Mouse (Mus musculus): Measurements from ENCODE around the gene Srebf2. TPM values are rescaled to one million over a fixed set of nuclear protein-coding genes. Genes with fewer than 3 reads are reported as not detected.

Srebf2 gene
- total RNA-seq, 2 experiments from 2014 or later: 9.0 to 11.2 TPM

DNA sequence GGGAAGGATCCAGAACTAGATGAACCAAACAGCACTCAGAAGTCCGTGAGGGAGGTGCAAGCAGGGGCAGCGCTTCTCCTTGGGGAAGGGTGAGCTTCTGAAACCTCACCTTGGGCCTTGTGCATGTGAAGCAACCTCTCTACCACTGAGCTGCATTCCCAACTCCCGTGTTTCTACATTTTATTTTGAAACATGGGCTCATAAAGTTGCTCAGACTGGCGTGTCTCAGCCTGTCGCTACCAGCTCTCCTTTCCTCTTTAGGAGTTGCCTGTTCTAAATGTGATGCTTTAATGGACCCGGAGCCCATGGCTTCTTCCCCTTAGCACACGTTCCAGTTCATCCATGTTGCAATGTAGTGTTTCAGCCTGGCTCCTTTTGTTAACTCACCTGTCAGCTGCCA, 5.5 kb downstream of the Srebf2 start:
- no peak for ATAC-seq (replicated peaks; ENCODE audit: low FRiP score, poor library complexity, severe bottlenecking)

DNA sequence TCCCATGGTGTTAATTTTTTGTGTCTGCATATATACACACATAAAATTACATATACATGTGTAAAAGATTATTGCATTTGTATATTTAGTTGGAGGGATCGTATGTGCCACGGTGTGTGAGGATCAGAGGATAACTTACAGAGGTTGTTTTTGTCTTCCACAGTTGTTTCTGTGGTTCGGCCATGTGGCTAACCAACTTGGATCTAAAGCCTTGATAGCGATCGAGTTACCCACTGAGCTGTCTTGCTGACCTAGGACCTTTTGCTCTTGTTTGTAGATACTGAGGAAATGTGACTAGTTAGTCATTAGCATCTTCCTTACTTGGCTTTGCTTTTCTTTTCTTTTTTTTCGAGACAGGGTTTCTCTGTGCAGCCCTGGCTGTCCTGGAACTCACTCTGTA, 9.3 kb downstream of the Srebf2 start:
- ATAC-seq (replicated peaks; ENCODE audit: low FRiP score, poor library complexity, severe bottlenecking): no peak

DNA sequence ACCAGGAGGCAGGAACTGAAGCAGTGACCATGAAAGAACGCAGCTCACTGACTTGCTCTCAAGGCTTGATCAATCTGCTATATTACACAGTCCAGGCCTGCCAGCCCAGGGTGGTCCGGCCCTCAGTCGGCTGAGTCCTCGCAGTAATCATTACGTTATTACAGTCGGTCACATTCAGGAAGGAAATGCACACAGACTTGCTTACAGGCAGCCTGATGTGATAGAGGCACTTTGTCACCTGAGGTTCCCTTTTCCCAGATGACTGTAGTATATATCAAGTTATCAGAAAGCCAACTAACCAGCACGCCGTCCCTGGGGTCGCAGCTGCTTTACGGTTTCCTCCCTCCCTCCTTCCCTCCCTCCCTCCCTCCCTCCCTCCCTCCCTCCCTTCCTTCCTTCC, 9.9 kb downstream of the Srebf2 start:
- ATAC-seq (replicated peaks; ENCODE audit: low FRiP score, poor library complexity, severe bottlenecking): no peak

DNA sequence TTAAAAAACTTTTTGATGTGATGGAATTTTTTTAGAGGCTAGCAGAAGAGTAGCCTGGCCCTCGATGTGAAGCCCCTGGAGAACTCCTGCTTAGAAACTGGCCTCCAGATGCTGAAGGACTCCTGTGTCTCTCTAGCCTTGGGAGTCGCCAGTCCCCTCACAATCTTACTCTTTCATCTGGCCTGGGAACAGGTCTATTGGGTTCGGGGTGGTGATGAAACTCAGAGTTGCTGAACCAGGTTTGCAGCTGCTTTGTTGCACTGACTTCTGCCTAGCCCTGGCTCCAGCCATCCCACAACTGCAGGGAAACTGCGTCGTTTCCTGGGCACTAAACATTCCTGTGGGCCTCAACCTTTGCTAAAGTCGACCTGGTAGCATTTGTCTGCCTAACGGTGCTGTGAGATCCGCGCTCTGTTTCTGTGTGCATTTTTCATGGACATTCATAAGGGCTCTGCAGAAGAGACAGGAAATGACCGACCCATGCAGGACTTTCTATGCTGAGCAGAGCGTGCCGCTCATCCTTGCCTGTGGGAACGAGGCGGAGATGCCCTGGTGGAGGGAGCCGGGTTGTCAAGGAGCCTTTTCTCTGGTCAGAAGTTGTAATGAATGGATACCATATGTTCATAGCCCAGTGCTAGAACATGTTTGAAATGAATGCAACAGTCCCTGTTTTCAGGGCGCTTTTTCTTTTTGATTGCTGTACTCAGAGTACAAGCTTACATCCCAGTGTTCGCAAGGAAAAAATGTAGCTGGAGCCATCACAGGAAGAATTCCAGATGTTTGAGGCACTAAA, 11.5 kb downstream of the Srebf2 start:
- ATAC-seq (replicated peaks; ENCODE audit: low FRiP score, poor library complexity, severe bottlenecking): no peak

GRCm38 (mm10) chr15:82159471-82159870, 12.5 kb downstream of the Srebf2 start:
- ATAC-seq (replicated peaks; ENCODE audit: low FRiP score, poor library complexity, severe bottlenecking): no peak

- ATAC-seq (replicated peaks; ENCODE audit: low FRiP score, poor library complexity, severe bottlenecking): no peak
Observed at GRCm38 (mm10) chr15:82160731-82161640, 14.0 kb downstream of the Srebf2 start.

DNA sequence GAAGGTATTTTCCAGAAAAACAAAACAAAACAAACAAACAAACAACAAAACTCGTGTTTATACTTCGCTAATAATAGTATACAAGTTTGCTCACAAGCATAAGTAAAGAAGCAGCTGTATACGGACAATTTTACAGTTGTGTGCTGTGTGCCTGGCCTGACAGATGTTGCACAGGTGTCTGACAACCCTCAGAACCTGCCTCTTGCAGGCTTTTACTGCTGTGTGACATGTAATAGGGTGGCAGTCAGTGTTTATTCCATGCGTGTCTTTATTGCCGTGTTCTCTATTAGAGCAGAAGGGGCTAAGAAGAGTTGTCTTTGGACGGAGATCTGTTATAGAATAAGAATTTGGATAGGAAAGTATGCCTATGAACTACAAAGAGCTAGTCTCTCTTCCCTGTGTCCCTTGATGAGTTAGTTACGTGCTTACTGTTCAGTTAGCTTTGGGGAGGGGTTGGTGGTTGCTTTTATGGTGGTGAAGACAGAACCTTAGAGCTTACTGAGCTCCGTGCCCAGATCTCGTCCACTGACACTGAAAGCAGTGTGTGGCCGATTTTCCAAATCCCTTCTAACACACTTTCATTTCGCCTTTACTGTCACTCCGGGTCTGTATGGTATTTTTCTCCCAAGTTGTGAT, 15.1 kb downstream of the Srebf2 start:
- no peak for ATAC-seq (replicated peaks; ENCODE audit: low FRiP score, poor library complexity, severe bottlenecking)

GRCm38 (mm10) chr15:82163356-82164060, 16.5 kb downstream of the Srebf2 start:
- no peak for ATAC-seq (replicated peaks; ENCODE audit: low FRiP score, poor library complexity, severe bottlenecking)

- no peak for ATAC-seq (replicated peaks; ENCODE audit: low FRiP score, poor library complexity, severe bottlenecking)
Observed at GRCm38 (mm10) chr15:82164061-82164399, 17.0 kb downstream of the Srebf2 start.

DNA sequence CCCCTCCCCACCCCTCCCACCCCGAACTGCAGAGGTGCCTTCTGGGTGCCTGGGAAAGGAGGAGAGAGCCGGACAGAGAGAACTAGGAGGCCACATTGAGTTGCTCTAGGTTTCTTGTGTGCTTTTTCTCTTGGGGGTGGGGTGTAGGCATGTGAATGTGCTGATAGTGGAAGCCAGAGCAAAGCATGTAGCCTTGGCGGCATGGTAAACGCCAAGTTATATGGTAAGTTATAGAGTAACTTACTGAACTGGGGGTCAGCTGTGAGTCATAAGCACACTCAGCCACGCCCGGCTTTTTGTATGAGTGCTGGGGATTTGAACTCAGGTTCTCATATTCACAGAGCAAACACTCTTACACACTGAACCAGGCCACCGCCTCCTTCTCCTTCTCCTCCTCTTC, 17.5 kb downstream of the Srebf2 start:
- peak; percentile 22; the same call in 1 of the 2 replicates for ATAC-seq (replicated peaks; ENCODE audit: low FRiP score, poor library complexity, severe bottlenecking)

GRCm38 (mm10) chr15:82165332-82166239, 18.6 kb downstream of the Srebf2 start:
- ATAC-seq (replicated peaks; ENCODE audit: low FRiP score, poor library complexity, severe bottlenecking): peak; percentile 63

DNA sequence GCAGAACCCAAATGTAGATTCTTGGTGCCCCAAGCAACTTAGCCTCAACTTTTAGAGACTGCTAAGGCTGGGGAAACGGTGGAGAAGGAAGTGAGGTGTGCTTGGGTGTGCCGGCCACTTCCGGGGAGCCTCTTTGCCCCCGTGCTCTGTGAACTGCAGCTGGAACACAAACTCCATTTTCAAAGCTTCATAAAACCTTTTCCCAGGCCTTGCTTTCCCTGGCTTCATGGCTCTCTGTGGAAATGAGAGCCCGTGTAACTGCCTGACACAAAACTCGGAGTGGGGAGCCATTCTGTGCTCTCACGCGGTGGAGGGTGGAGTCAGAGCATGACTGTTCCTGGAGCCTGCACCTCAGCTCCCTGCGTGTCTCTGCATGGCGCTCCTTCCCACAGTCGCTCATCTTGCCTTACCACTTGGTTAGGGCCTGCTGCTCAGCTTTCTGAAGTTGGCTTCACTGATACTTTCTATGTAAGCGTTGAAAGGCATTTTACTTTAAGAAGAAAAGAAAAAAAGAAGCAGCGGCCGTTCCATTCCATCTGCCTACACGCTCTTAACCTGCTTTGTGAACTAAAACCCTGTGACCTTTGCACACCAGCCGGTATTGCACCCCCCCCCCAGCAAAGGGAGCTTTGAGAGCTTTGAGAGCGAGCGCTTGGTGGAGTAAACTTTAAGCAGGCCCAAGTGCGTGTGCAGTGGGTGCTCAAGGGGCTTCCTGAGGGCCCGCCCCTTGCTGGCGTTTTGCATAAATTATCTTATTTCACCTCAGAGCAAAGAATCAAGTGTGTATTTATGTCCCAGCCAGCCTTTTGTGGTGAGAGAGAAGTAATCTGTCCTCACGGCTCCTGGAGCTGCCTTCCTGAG, 19.5 kb downstream of the Srebf2 start:
- peak; percentile 67 for ATAC-seq (replicated peaks; ENCODE audit: low FRiP score, poor library complexity, severe bottlenecking)

- no peak for ATAC-seq (replicated peaks; ENCODE audit: low FRiP score, poor library complexity, severe bottlenecking)
Observed at GRCm38 (mm10) chr15:82167201-82168168, 20.5 kb downstream of the Srebf2 start.

GRCm38 (mm10) chr15:82169671-82170070, 22.7 kb downstream of the Srebf2 start:
- ATAC-seq (replicated peaks; ENCODE audit: low FRiP score, poor library complexity, severe bottlenecking): no peak

- no peak for ATAC-seq (replicated peaks; ENCODE audit: low FRiP score, poor library complexity, severe bottlenecking)
Observed at GRCm38 (mm10) chr15:82170437-82171377, 23.7 kb downstream of the Srebf2 start.

GRCm38 (mm10) chr15:82172648-82173047, 25.7 kb downstream of the Srebf2 start:
- no peak for ATAC-seq (replicated peaks; ENCODE audit: low FRiP score, poor library complexity, severe bottlenecking)

Data from erythroblast, adult 5-6 weeks (primary cell).